Mouse (Mus musculus) left cerebral cortex, adult 6 months (tissue): ENCODE measurements around the gene Col12a1. TPM values are rescaled to one million over a fixed set of nuclear protein-coding genes. Genes with fewer than 3 reads are reported as not detected.

Source experiments
- long read RNA-seq, 2 experiments: library from polyadenylated mRNA; unstranded; transcript quantifications; one replicate each; pipeline ENCODE4 v2.0.0; 2019 to 2020
- polyA plus RNA-seq: library from polyadenylated mRNA; unstranded; fragments of <200 nt; fragmentation: Nextera tagmentation; gene quantifications from 2 replicates; pipeline ENCODE4 v1.2.3, GENCODE M21; 2021

The Col12a1 gene
- 2.4 and 3.7 TPM in 2 replicates for polyA plus RNA-seq
- long read RNA-seq, experiment 1, partial matches to known transcripts, result 4 of 6 reads
- long read RNA-seq, experiment 1, other reads (novel, unspliced or antisense), result 2 of 6 reads
- long read RNA-seq, experiment 2, partial matches to known transcripts, result 0 of 4 reads
- long read RNA-seq, experiment 2, other reads (novel, unspliced or antisense), result 0 of 4 reads

GRCm38 (mm10) chr9:79718481-79719370 lies at the start of gene Col12a1:
TSS of gene Col12a1 (minus strand) at chr9:79718831.

GRCm38 (mm10) chr9:79759385-79760005 lies 40.9 kb upstream of the Col12a1 start, which contains the start of gene Cox7a2:
TSS of gene Cox7a2 (minus strand) at chr9:79759878.

Other genes with a start within 250 kb of the Col12a1 start
- 2,686 and 2,695 TPM in 2 replicates for gene Cox7a2, start 41.0 kb upstream of the Col12a1 start, polyA plus RNA-seq
- 290 and 335 TPM in 2 replicates for gene Tmem30a, start 74.7 kb upstream of the Col12a1 start, polyA plus RNA-seq